Comparison of ENCODE assay signal across 27 mouse cellular contexts in the genomic region with DNA sequence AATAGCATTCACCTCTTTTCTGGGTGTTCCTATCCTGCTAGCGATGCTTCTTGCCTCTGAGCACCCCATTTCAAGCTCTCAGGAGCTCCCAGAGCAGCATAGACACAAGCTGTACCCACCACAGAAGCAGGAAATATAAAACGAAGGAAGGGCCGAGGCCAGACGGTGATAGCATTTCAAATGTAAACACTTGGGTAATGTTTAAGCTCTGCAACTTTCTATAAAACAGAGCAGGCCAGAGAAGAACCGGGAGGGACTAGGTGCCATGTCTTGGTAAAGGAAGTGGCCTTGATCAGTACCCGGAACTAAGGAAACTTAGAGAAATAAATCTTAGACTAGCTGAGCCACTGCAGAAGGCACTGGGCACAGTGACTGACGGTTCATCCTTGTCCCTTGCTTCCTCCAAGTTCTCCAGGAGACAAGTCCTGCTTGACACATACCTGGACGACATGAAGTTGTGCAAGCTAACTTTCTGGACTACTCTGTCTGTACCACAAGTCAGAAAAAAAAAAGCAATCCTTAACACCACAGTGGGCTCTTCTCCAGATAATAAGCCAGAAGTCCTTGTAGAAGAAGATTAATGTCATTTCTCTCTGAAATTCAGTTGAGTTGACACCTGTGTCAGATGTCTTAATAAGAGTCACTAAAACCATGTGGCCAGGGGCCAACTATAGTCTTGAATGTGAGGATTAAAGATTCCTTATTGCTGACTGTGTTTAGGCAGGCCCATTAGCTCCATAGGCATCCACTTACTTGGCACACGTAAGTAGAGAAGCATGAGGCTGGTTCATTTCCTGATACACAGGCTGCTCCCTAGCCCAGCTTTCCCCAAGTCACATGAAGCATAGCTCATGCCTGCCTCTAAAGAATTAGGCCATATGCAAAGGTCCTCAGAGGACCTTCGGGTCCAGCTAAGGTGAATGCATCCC. TPM values are rescaled to one million over a fixed set of nuclear protein-coding genes. Genes with fewer than 3 reads are reported as not detected.
DNase-seq lines count a peak whose midpoint lies in the region; ATAC-seq and TF ChIP-seq lines count a peak whose summit lies in the region.
"Had no signal": no experiment of that assay in that cellular context is flagged by ENCODE, and none has a peak within 500 bp of the region (broad histone marks: within the 10 kb centered on the region; RNA-seq: fewer than 3 reads in every experiment).

No protein-coding gene starts in this region.

- intact Hi-C loops in heart, postnatal 10 days (cut with DNase I), result loop anchor here (5.0 to 10.0 kb wide), 2 partner anchors 48 to 50 kb away; a partner anchor contains a TSS

- H3K4me1 ChIP-seq in lung, embryonic 16.5 days (replicated peaks; ENCODE audit: control insufficient read depth, insufficient read depth, low read length), result peaks cover 21% of the 10 kb centered on the region
- no peaks in the 10 kb centered on the region for H3K4me1 ChIP-seq in lung, adult 2 months (ENCODE audit: control insufficient read depth, insufficient read depth, low read length)
- H3K4me1 ChIP-seq in stomach, embryonic 16.5 days (ENCODE audit: control insufficient read depth, insufficient read depth, low read length), result peaks cover 24% of the 10 kb centered on the region
- peaks cover 14% of the 10 kb centered on the region; the same call in 1 of the 2 replicates for H3K4me1 ChIP-seq in forebrain, embryonic 15.5 days
- H3K4me1 ChIP-seq: forebrain, embryonic 12.5 days had no signal

- no peaks in the 10 kb centered on the region for H3K9me3 ChIP-seq in lung, embryonic 16.5 days (ENCODE audit: control insufficient read depth, low read length)
- 0 out of 2 replicates have a peak, but pooled peaks cover 2% of the 10 kb centered on the region for H3K9me3 ChIP-seq in stomach, embryonic 16.5 days (replicated peaks; ENCODE audit: control insufficient read depth, low read length)
- H3K9me3 ChIP-seq in forebrain, embryonic 15.5 days, result no peaks in the 10 kb centered on the region
- H3K9me3 ChIP-seq: embryonic facial prominence, embryonic 12.5 days; forebrain, embryonic 12.5 days had no signal

- peak; percentile 65 for DNase-seq in heart, adult 11 months
- DNase-seq in heart, postnatal 10 days, result no peak
- DNase-seq in lung, adult 2 months, result no peak
- DNase-seq in gonadal fat pad, adult 2 months (ENCODE audit: low read depth), result peak; percentile 99
- DNase-seq in left cerebral cortex, adult 11 months (ENCODE audit: low spot score), result no peak
- DNase-seq: adrenal gland, adult 8-10 months; cerebellum, adult 11 months; cerebellum, postnatal 36 days; heart, postnatal 36 days; layer of hippocampus, postnatal 36 days; left cerebral cortex, postnatal 4 days; lung, adult 18-20 months; thymus, postnatal 25 days had no signal

- no peak overlapping the region for H3K4me2 ChIP-seq in lung, embryonic 16.5 days (ENCODE audit: low read depth, low read length)
- no peak overlapping the region for H3K4me2 ChIP-seq in stomach, embryonic 16.5 days (ENCODE audit: low read depth, low read length)
- no peak overlapping the region for H3K4me2 ChIP-seq in forebrain, embryonic 15.5 days (replicated peaks)
- H3K4me2 ChIP-seq: embryonic facial prominence, embryonic 12.5 days; forebrain, embryonic 12.5 days; heart, embryonic 12.5 days; kidney, embryonic 15.5 days had no signal

- no peaks in the 10 kb centered on the region for H3K27me3 ChIP-seq in lung, embryonic 16.5 days (ENCODE audit: control insufficient read depth, insufficient read depth, low read depth, low read length)
- H3K27me3 ChIP-seq in stomach, embryonic 16.5 days (ENCODE audit: control insufficient read depth, insufficient read depth, low read length), result no peaks in the 10 kb centered on the region
- no peaks in the 10 kb centered on the region for H3K27me3 ChIP-seq in forebrain, embryonic 15.5 days
- H3K27me3 ChIP-seq: CH12.LX; embryonic facial prominence, embryonic 12.5 days; forebrain, embryonic 12.5 days; heart, embryonic 12.5 days; kidney, embryonic 15.5 days had no signal

- ATAC-seq in lung, embryonic 16.5 days (ENCODE audit: low read depth), result no peak
- ATAC-seq in stomach, embryonic 16.5 days (ENCODE audit: insufficient read depth, low FRiP score), result peak; percentile 52; the same call in 1 of the 2 replicates
- ATAC-seq in forebrain, embryonic 15.5 days (replicated peaks), result no peak
- ATAC-seq: hindbrain, postnatal 0 days had no signal

- TF ChIP-seq CTCF in lung, adult 2 months (IDR thresholded peaks at IDR 0.05; ENCODE audit: insufficient read depth, low read length), result no peak

- peak overlapping the region; percentile 39 for H3K9ac ChIP-seq in lung, embryonic 16.5 days (ENCODE audit: low read length)
- peak overlapping the region; percentile 35; the same call in 1 of the 2 replicates for H3K9ac ChIP-seq in stomach, embryonic 16.5 days (ENCODE audit: low read length)
- no peak overlapping the region for H3K9ac ChIP-seq in forebrain, embryonic 15.5 days (replicated peaks)
- H3K9ac ChIP-seq: embryonic facial prominence, embryonic 12.5 days; forebrain, embryonic 12.5 days; heart, embryonic 12.5 days; kidney, embryonic 15.5 days had no signal

- H3K27ac ChIP-seq in lung, embryonic 16.5 days (ENCODE audit: low read length), result peak overlapping the region; percentile 61
- H3K27ac ChIP-seq in stomach, embryonic 16.5 days (ENCODE audit: low read length), result peak overlapping the region; percentile 92
- H3K27ac ChIP-seq in forebrain, embryonic 15.5 days (replicated peaks), result no peak overlapping the region
- H3K27ac ChIP-seq: embryonic facial prominence, embryonic 12.5 days; forebrain, embryonic 12.5 days; hindbrain, postnatal 0 days; kidney, embryonic 15.5 days had no signal

- TF ChIP-seq POLR2A in lung, adult 2 months (IDR thresholded peaks at IDR 0.05; ENCODE audit: borderline replicate concordance, extremely low read depth, low read depth, low read length), result no peak

- WGBS in lung, embryonic 16.5 days, result 25% methylated on average over 10 of the region's 10 CpGs
- WGBS in lung, adult 2 months, result 36% methylated on average over 10 of the region's 10 CpGs
- 32% methylated on average over 10 of the region's 10 CpGs for WGBS in stomach, embryonic 16.5 days
- 84% methylated on average over 10 of the region's 10 CpGs for WGBS in forebrain, embryonic 15.5 days

- H3K36me3 ChIP-seq in lung, embryonic 16.5 days (ENCODE audit: control insufficient read depth, insufficient read depth, low read length), result no peaks in the 10 kb centered on the region
- H3K36me3 ChIP-seq in stomach, embryonic 16.5 days (ENCODE audit: control insufficient read depth, insufficient read depth, low read length), result no peaks in the 10 kb centered on the region
- H3K36me3 ChIP-seq in forebrain, embryonic 15.5 days, result no peaks in the 10 kb centered on the region
- H3K36me3 ChIP-seq: embryonic facial prominence, embryonic 12.5 days; forebrain, embryonic 12.5 days; heart, embryonic 12.5 days; kidney, embryonic 15.5 days had no signal

- H3K4me3 ChIP-seq in lung, embryonic 16.5 days (ENCODE audit: low read length), result no peak overlapping the region
- H3K4me3 ChIP-seq in lung, adult 2 months (replicated peaks; ENCODE audit: extremely low read depth, low read depth, low read length), result no peak overlapping the region
- no peak overlapping the region for H3K4me3 ChIP-seq in stomach, embryonic 16.5 days (replicated peaks; ENCODE audit: low read length)
- H3K4me3 ChIP-seq in forebrain, embryonic 15.5 days, result no peak overlapping the region
- H3K4me3 ChIP-seq: embryonic facial prominence, embryonic 12.5 days; forebrain, embryonic 12.5 days; heart, embryonic 12.5 days; kidney, embryonic 15.5 days had no signal

RNA-seq across cellular contexts. Expression of a gene that starts 9.8 kb away (rescaled TPM):
- total RNA-seq in heart, postnatal 10 days (2021), result not detected
- polyA plus RNA-seq in lung, embryonic 16.5 days (2015; fragmentation: Nextera tagmentation; extraction: Ambion mirVana), result not detected in 2 replicates
- not detected in 2 replicates for polyA plus RNA-seq in lung, adult 2 months (2012; rRNA removed)
- polyA plus RNA-seq in gonadal fat pad, adult 2 months (2012; rRNA removed), result 210 and 501 TPM in 2 replicates
- polyA plus RNA-seq in stomach, embryonic 16.5 days (2015; fragmentation: Nextera tagmentation; extraction: Ambion mirVana), result not detected in 2 replicates
- not detected in 2 replicates for polyA plus RNA-seq in forebrain, embryonic 15.5 days (2015; fragmentation: Nextera tagmentation; extraction: Ambion mirVana)
- total RNA-seq: adrenal gland, adult 8-10 months; CH12.LX; gastrocnemius, postnatal 4 days; heart, postnatal 36 days; hindbrain, postnatal 0 days; layer of hippocampus, postnatal 36 days; left cerebral cortex, postnatal 4 days; megakaryocyte-erythroid progenitor cell, adult 5-6 weeks had no signal
- polyA plus RNA-seq: brain, embryonic 14.5 days; embryonic facial prominence, embryonic 12.5 days; forebrain, embryonic 12.5 days; heart, embryonic 12.5 days; hindbrain, postnatal 0 days; kidney, embryonic 15.5 days; neural tube, embryonic 11.5 days; spleen, adult 2 months had no signal

RNA-seq across cellular contexts. Expression of a gene that starts 14.1 kb away (rescaled TPM):
- total RNA-seq in heart, postnatal 10 days (2021), result not detected
- not detected in 2 replicates for polyA plus RNA-seq in lung, embryonic 16.5 days (2015; fragmentation: Nextera tagmentation; extraction: Ambion mirVana)
- not detected in 2 replicates for polyA plus RNA-seq in lung, adult 2 months (2012; rRNA removed)
- 1.6 and 2.3 TPM in 2 replicates for polyA plus RNA-seq in gonadal fat pad, adult 2 months (2012; rRNA removed)
- not detected in 2 replicates for polyA plus RNA-seq in stomach, embryonic 16.5 days (2015; fragmentation: Nextera tagmentation; extraction: Ambion mirVana)
- not detected in 2 replicates for polyA plus RNA-seq in forebrain, embryonic 15.5 days (2015; fragmentation: Nextera tagmentation; extraction: Ambion mirVana)
- total RNA-seq: adrenal gland, adult 8-10 months; CH12.LX; gastrocnemius, postnatal 4 days; heart, postnatal 36 days; hindbrain, postnatal 0 days; layer of hippocampus, postnatal 36 days; left cerebral cortex, postnatal 4 days; megakaryocyte-erythroid progenitor cell, adult 5-6 weeks had no signal
- polyA plus RNA-seq: brain, embryonic 14.5 days; embryonic facial prominence, embryonic 12.5 days; forebrain, embryonic 12.5 days; heart, embryonic 12.5 days; hindbrain, postnatal 0 days; kidney, embryonic 15.5 days; neural tube, embryonic 11.5 days; spleen, adult 2 months had no signal

RNA-seq across cellular contexts. Expression of a gene that starts 18.4 kb away (rescaled TPM):
- total RNA-seq in heart, postnatal 10 days (2021), result 100 to 1,000 TPM; 712 to 721 TPM
- polyA plus RNA-seq in lung, embryonic 16.5 days (2015; fragmentation: Nextera tagmentation; extraction: Ambion mirVana), result 93.3 and 109 TPM in 2 replicates
- polyA plus RNA-seq in lung, adult 2 months (2012; rRNA removed), result 164 and 251 TPM in 2 replicates
- 178 and 261 TPM in 2 replicates for polyA plus RNA-seq in gonadal fat pad, adult 2 months (2012; rRNA removed)
- 125 and 143 TPM in 2 replicates for polyA plus RNA-seq in stomach, embryonic 16.5 days (2015; fragmentation: Nextera tagmentation; extraction: Ambion mirVana)
- 152 TPM in 2 replicates for polyA plus RNA-seq in forebrain, embryonic 15.5 days (2015; fragmentation: Nextera tagmentation; extraction: Ambion mirVana)

RNA-seq across cellular contexts. Expression of a gene that starts 39.7 kb away (rescaled TPM):
- total RNA-seq in heart, postnatal 10 days (2021), result under 1 TPM; 0.12 to 0.29 TPM
- polyA plus RNA-seq in lung, embryonic 16.5 days (2015; fragmentation: Nextera tagmentation; extraction: Ambion mirVana), result 0.25 and 0.43 TPM in 2 replicates
- polyA plus RNA-seq in lung, adult 2 months (2012; rRNA removed), result 2.7 and 3.9 TPM in 2 replicates
- 0.51 and 0.77 TPM in 2 replicates for polyA plus RNA-seq in gonadal fat pad, adult 2 months (2012; rRNA removed)
- polyA plus RNA-seq in stomach, embryonic 16.5 days (2015; fragmentation: Nextera tagmentation; extraction: Ambion mirVana), result 0.89 and 0.98 TPM in 2 replicates
- 1.8 and 1.9 TPM in 2 replicates for polyA plus RNA-seq in forebrain, embryonic 15.5 days (2015; fragmentation: Nextera tagmentation; extraction: Ambion mirVana)

RNA-seq across cellular contexts. Expression of a gene that starts 47.7 kb away (rescaled TPM):
- total RNA-seq in heart, postnatal 10 days (2021), result 10 to 100 TPM; 19.2 to 28.5 TPM
- polyA plus RNA-seq in lung, embryonic 16.5 days (2015; fragmentation: Nextera tagmentation; extraction: Ambion mirVana), result 33.5 and 40.4 TPM in 2 replicates
- polyA plus RNA-seq in lung, adult 2 months (2012; rRNA removed), result 26.0 and 27.2 TPM in 2 replicates
- polyA plus RNA-seq in gonadal fat pad, adult 2 months (2012; rRNA removed), result 30.5 and 32.8 TPM in 2 replicates
- polyA plus RNA-seq in stomach, embryonic 16.5 days (2015; fragmentation: Nextera tagmentation; extraction: Ambion mirVana), result 49.7 and 57.7 TPM in 2 replicates
- 85.5 and 85.7 TPM in 2 replicates for polyA plus RNA-seq in forebrain, embryonic 15.5 days (2015; fragmentation: Nextera tagmentation; extraction: Ambion mirVana)

Comparison
In these comparisons a context has a peak if more than half of its experiments do, and no peak if none do; other contexts are left out.
1. DNase-seq: peak in heart, adult 11 months (single experiment) and gonadal fat pad, adult 2 months (single experiment); none in heart, postnatal 10 days (0 of 2), lung, adult 2 months (single experiment) and left cerebral cortex, adult 11 months (single experiment).
2. RNA of a gene that starts 9.8 kb away (polyA plus RNA-seq): 210 to 501 TPM in gonadal fat pad, adult 2 months; not detected in lung, embryonic 16.5 days, not detected in lung, adult 2 months, not detected in stomach, embryonic 16.5 days and not detected in forebrain, embryonic 15.5 days; every median in the first group is over 100 times any median in the second.